Mouse (Mus musculus): ENCODE measurements around the gene Idh1. TPM values are rescaled to one million over a fixed set of nuclear protein-coding genes. Genes with fewer than 3 reads are reported as not detected.

Idh1 gene
- polyA plus RNA-seq, 1 experiment from 2014 or later: 539 TPM

GRCm38 (mm10) chr1:65112807-65113196 is 73.5 kb downstream of the Idh1 start:
- no peak overlapping the region for H3K4me3 ChIP-seq (ENCODE audit: low read depth, low read length)
- no peak for DNase-seq (ENCODE audit: low spot score)
- no peaks in the 10 kb centered on the region for H3K4me1 ChIP-seq (ENCODE audit: control insufficient read depth, insufficient read depth, low read length)
- no peak overlapping the region for H3K9ac ChIP-seq (ENCODE audit: low read length)
- 78% methylated on average over 14 of the region's 14 CpGs for WGBS
- no peaks in the 10 kb centered on the region for H3K36me3 ChIP-seq (ENCODE audit: control insufficient read depth, insufficient read depth, low read length)
- 0 out of 2 replicates have a peak overlapping the region, but pooled peaks have one; percentile 15 for H3K4me2 ChIP-seq (ENCODE audit: low read length)
- no peak for ATAC-seq
- no peak overlapping the region for H3K27ac ChIP-seq (ENCODE audit: low read depth, low read length)
- no peaks in the 10 kb centered on the region for H3K9me3 ChIP-seq (replicated peaks; ENCODE audit: control insufficient read depth, low read length)
- no peaks in the 10 kb centered on the region for H3K27me3 ChIP-seq (replicated peaks; ENCODE audit: control insufficient read depth, insufficient read depth, low read length)

DNA sequence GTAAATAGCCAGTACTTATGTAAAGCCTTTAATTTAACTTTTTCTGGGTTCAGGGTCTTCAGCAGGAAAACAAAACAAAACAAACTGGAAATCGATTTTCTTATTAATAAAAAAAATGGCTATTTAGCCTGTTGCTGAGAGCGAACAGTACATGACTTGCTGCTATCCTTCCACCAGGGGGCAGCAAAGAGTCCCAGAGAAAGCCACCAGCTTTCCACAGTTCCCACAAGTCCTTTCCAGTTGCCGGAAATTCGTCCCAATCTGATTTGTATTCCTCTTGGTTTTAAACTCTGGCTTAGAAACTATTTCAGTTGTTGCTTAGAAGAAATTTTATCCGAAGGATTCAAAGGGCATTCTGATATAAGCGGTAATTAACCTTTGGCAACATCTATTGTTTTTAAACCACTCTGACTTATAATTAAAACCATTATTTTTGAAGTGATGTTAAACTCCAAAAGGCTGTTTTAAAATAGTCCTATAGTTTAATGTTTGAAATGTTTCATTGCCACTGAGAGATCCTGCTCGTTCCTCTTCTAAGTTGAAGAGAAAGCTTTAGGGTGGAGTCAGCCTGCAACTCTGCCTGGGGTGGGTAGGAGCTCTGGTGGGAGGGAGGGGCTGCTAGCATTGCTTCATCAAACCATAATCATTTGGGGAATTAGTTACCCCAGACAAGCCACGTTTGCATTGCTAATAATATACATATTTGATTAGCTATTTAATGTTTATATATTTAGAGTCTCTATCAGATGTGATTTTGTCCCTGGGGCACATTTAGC is 74.1 kb downstream of the Idh1 start:
- DNase-seq (ENCODE audit: low spot score) (peak; percentile 92), ATAC-seq (peak; percentile 79)
- Histone ChIP-seq H3K4me3 (ENCODE audit: low read depth, low read length) (no peak overlapping the region), H3K27ac (ENCODE audit: low read depth, low read length) (no peak overlapping the region), H3K4me2 (ENCODE audit: low read length) (peak overlapping the region; percentile 15; the same call in 1 of the 2 replicates), H3K36me3 (ENCODE audit: control insufficient read depth, insufficient read depth, low read length) (no peaks in the 10 kb centered on the region), H3K9ac (ENCODE audit: low read length) (no peak overlapping the region), H3K4me1 (ENCODE audit: control insufficient read depth, insufficient read depth, low read length) (no peaks in the 10 kb centered on the region), H3K27me3 (replicated peaks; ENCODE audit: control insufficient read depth, insufficient read depth, low read length) (no peaks in the 10 kb centered on the region), H3K9me3 (replicated peaks; ENCODE audit: control insufficient read depth, low read length) (no peaks in the 10 kb centered on the region)
- WGBS: 14% methylated on average over 8 of the region's 8 CpGs

- no peaks in the 10 kb centered on the region for H3K4me1 ChIP-seq (ENCODE audit: control insufficient read depth, insufficient read depth, low read length)
- no peaks in the 10 kb centered on the region for H3K36me3 ChIP-seq (ENCODE audit: control insufficient read depth, insufficient read depth, low read length)
- H3K27ac ChIP-seq (ENCODE audit: low read depth, low read length): no peak overlapping the region
- H3K4me3 ChIP-seq (ENCODE audit: low read depth, low read length): no peak overlapping the region
- DNase-seq (ENCODE audit: low spot score) (no peak), ATAC-seq (no peak)
- no peak overlapping the region for H3K9ac ChIP-seq (ENCODE audit: low read length)
- no peaks in the 10 kb centered on the region for H3K27me3 ChIP-seq (replicated peaks; ENCODE audit: control insufficient read depth, insufficient read depth, low read length)
- no peaks in the 10 kb centered on the region for H3K9me3 ChIP-seq (replicated peaks; ENCODE audit: control insufficient read depth, low read length)
- 81% methylated on average over 25 of the region's 25 CpGs for WGBS
- no peak overlapping the region for H3K4me2 ChIP-seq (ENCODE audit: low read length)
Measured at GRCm38 (mm10) chr1:65109756-65110435, 76.4 kb downstream of the Idh1 start.

GRCm38 (mm10) chr1:65109196-65109595 is 77.1 kb downstream of the Idh1 start:
- Histone ChIP-seq H3K27me3 (replicated peaks; ENCODE audit: control insufficient read depth, insufficient read depth, low read length) (no peaks in the 10 kb centered on the region), H3K9me3 (replicated peaks; ENCODE audit: control insufficient read depth, low read length) (no peaks in the 10 kb centered on the region), H3K9ac (ENCODE audit: low read length) (no peak overlapping the region), H3K27ac (ENCODE audit: low read depth, low read length) (no peak overlapping the region), H3K4me2 (ENCODE audit: low read length) (no peak overlapping the region), H3K36me3 (ENCODE audit: control insufficient read depth, insufficient read depth, low read length) (no peaks in the 10 kb centered on the region), H3K4me1 (ENCODE audit: control insufficient read depth, insufficient read depth, low read length) (no peaks in the 10 kb centered on the region), H3K4me3 (ENCODE audit: low read depth, low read length) (no peak overlapping the region)
- ATAC-seq: no peak
- WGBS: 88% methylated on average over 8 of the region's 8 CpGs
- DNase-seq (ENCODE audit: low spot score): no peak

Other genes starting within 250 kb of the Idh1 start
- 4.8 and 7.9 TPM in 2 replicates for gene Plekhm3, start 229.7 kb downstream of the Idh1 start, polyA plus RNA-seq (2014; fragmentation: Nextera tagmentation; extraction: Ambion mirVana)
- not detected in 2 replicates for gene Akr1cl, start 153.7 kb downstream of the Idh1 start, polyA plus RNA-seq (2014; fragmentation: Nextera tagmentation; extraction: Ambion mirVana)
- not detected in 2 replicates for gene Cryge, start 135.4 kb downstream of the Idh1 start, polyA plus RNA-seq (2014; fragmentation: Nextera tagmentation; extraction: Ambion mirVana)
- not detected in 2 replicates for gene Crygd, start 123.0 kb downstream of the Idh1 start, polyA plus RNA-seq (2014; fragmentation: Nextera tagmentation; extraction: Ambion mirVana)
- gene Crygc, start 112.8 kb downstream of the Idh1 start, polyA plus RNA-seq (2014; fragmentation: Nextera tagmentation; extraction: Ambion mirVana): not detected in 2 replicates
- 0.37 TPM in 1 of 2 replicates, not detected in the other for gene Crygb, start 104.2 kb downstream of the Idh1 start, polyA plus RNA-seq (2014; fragmentation: Nextera tagmentation; extraction: Ambion mirVana)
- gene Cryga, start 83.1 kb downstream of the Idh1 start, polyA plus RNA-seq (2014; fragmentation: Nextera tagmentation; extraction: Ambion mirVana): 0.30 TPM in 1 of 2 replicates, not detected in the other
- gene Gm28845, start 66.9 kb downstream of the Idh1 start, polyA plus RNA-seq (2014; fragmentation: Nextera tagmentation; extraction: Ambion mirVana): not detected in 2 replicates
- gene D630023F18Rik, start 63.3 kb downstream of the Idh1 start, polyA plus RNA-seq (2014; fragmentation: Nextera tagmentation; extraction: Ambion mirVana): 0.79 and 0.99 TPM in 2 replicates
- 19.3 and 20.9 TPM in 2 replicates for gene Pikfyve, start 183 bp upstream of the Idh1 start, polyA plus RNA-seq (2014; fragmentation: Nextera tagmentation; extraction: Ambion mirVana)
- gene Pth2r, start 95.6 kb upstream of the Idh1 start, polyA plus RNA-seq (2014; fragmentation: Nextera tagmentation; extraction: Ambion mirVana): 0.84 and 1.0 TPM in 2 replicates

All from forebrain, embryonic 14.5 days (tissue).